Mouse (Mus musculus) MEL (cell line): ENCODE data around the gene Eci1. TPM values are rescaled to one million over a fixed set of nuclear protein-coding genes. Genes with fewer than 3 reads are reported as not detected.

ENCODE experiments used
- DNase-seq: peaks from one replicate; pipeline ENCODE4 v3.0.0; 2011; ENCODE audit warnings: low read depth, low spot score
- H3K27ac ChIP-seq: 2 replicates; pipeline ENCODE4 v1.5.1; 2012; ENCODE audit warnings: low read depth, mild to moderate bottlenecking, control low read depth, low read length, moderate library complexity; ENCODE audit not compliant: control insufficient read depth
- H3K27me3 ChIP-seq, 2 experiments: fragments of 150-350 bp in 1 of 2; sonication (generic) in 1 of 2; 2 replicates each; pipeline ENCODE4 v1.6.1; 2012; ENCODE audit warnings: low read length in 2 of 2, mild to moderate bottlenecking in 2 of 2, improper control_type of control experiment in 1 of 2, moderate library complexity in 1 of 2; ENCODE audit not compliant: insufficient read depth in 2 of 2, control insufficient read depth in 1 of 2
- H3K36me3 ChIP-seq, 2 experiments: 2 replicates each; pipeline ENCODE4 v1.6.1; 2012 to 2014; ENCODE audit warnings: low read length in 2 of 2, improper control_type of control experiment in 1 of 2, inconsistent platforms in 1 of 2, mild to moderate bottlenecking in 1 of 2; ENCODE audit not compliant: insufficient read depth in 2 of 2, control insufficient read depth in 1 of 2
- H3K4me1 ChIP-seq, 2 experiments: fragments of 150-350 bp in 1 of 2; sonication (generic) in 1 of 2; 2 replicates each; pipeline ENCODE4 v1.6.1; 2012; ENCODE audit warnings: low read length in 2 of 2, improper control_type of control experiment in 1 of 2, mild to moderate bottlenecking in 1 of 2; ENCODE audit not compliant: insufficient read depth in 2 of 2, control insufficient read depth in 1 of 2
- H3K4me3 ChIP-seq, 2 experiments: fragments of 150-350 bp in 1 of 2; sonication (generic) in 1 of 2; 2 replicates each; pipeline ENCODE4 v1.5.1; 2012; ENCODE audit warnings: low read depth in 2 of 2, low read length in 2 of 2, mild to moderate bottlenecking in 2 of 2, moderate library complexity in 2 of 2, control low read depth in 1 of 2, improper control_type of control experiment in 1 of 2; ENCODE audit not compliant: control insufficient read depth in 1 of 2, insufficient read depth in 1 of 2
- H3K79me2 ChIP-seq: 2 replicates; pipeline ENCODE4 v1.6.1; 2012; ENCODE audit warnings: mild to moderate bottlenecking, low read length, moderate library complexity; ENCODE audit not compliant: control insufficient read depth, poor library complexity, insufficient read depth
- H3K9ac ChIP-seq: 2 replicates; pipeline ENCODE4 v1.6.1; 2012; ENCODE audit warnings: low read depth, mild to moderate bottlenecking, control low read depth, low read length, moderate library complexity; ENCODE audit not compliant: control insufficient read depth, poor library complexity, severe bottlenecking
- H3K9me3 ChIP-seq: fragments of 150-350 bp; sonication (generic); replicated peaks from 2 replicates; pipeline ENCODE4 v1.6.1; 2012; ENCODE audit warnings: mild to moderate bottlenecking, low read length, improper control_type of control experiment, moderate library complexity; ENCODE audit not compliant: insufficient read depth
- BHLHE40 ChIP-seq: IDR thresholded peaks from 2 replicates; pipeline ENCODE4 v1.6.1; 2012; ENCODE audit warnings: low read depth, mild to moderate bottlenecking, inconsistent platforms, low read length, improper control_type of control experiment, borderline replicate concordance
- CHD2 ChIP-seq: IDR thresholded peaks from 2 replicates; pipeline ENCODE4 v1.6.1; 2011; ENCODE audit warnings: low read length, improper control_type of control experiment
- CTCF ChIP-seq, 3 experiments: IDR thresholded peaks in 2 of 3; conservative IDR thresholded peaks in 1 of 3; 2 replicates each; pipeline ENCODE4 v1.5.1; 2011 to 2012; ENCODE audit warnings: low read length in 3 of 3, low read depth in 2 of 3, mild to moderate bottlenecking in 2 of 3, improper control_type of control experiment in 1 of 3, inconsistent platforms in 1 of 3, mixed read lengths in 1 of 3, moderate library complexity in 1 of 3; ENCODE audit not compliant: control insufficient read depth in 1 of 3, insufficient read depth in 1 of 3, poor library complexity in 1 of 3, severe bottlenecking in 1 of 3
- E2F4 ChIP-seq: IDR thresholded peaks from 2 replicates; pipeline ENCODE4 v1.6.1; 2011; ENCODE audit warnings: low read depth, low read length, improper control_type of control experiment, borderline replicate concordance
- EP300 ChIP-seq, 2 experiments: IDR thresholded peaks; 2 replicates each; pipeline ENCODE4 v1.6.1; 2011; ENCODE audit warnings: improper control_type of control experiment in 2 of 2, low read length in 2 of 2, low read depth in 1 of 2, mild to moderate bottlenecking in 1 of 2
- GATA1 ChIP-seq: IDR thresholded peaks from 2 replicates; pipeline ENCODE4 v1.6.1; 2011; ENCODE audit warnings: low read depth, low read length, improper control_type of control experiment
- HCFC1 ChIP-seq: IDR thresholded peaks from 2 replicates; pipeline ENCODE4 v1.6.1; 2012; ENCODE audit warnings: low read depth, mild to moderate bottlenecking, inconsistent platforms, low read length, improper control_type of control experiment, moderate library complexity
- MAZ ChIP-seq: IDR thresholded peaks from 2 replicates; pipeline ENCODE4 v1.6.1; 2012; ENCODE audit warnings: low read depth, mild to moderate bottlenecking, inconsistent platforms, low read length, improper control_type of control experiment
- MXI1 ChIP-seq: IDR thresholded peaks from 2 replicates; pipeline ENCODE4 v1.6.1; 2011; ENCODE audit warnings: mild to moderate bottlenecking, low read depth, low read length, improper control_type of control experiment
- MYB ChIP-seq: IDR thresholded peaks from 2 replicates; pipeline ENCODE4 v1.6.1; 2011; ENCODE audit warnings: mild to moderate bottlenecking, low read depth, low read length, improper control_type of control experiment
- RAD21 ChIP-seq: IDR thresholded peaks from 2 replicates; pipeline ENCODE4 v1.6.1; 2011; ENCODE audit warnings: mild to moderate bottlenecking, low read depth, low read length, improper control_type of control experiment
- SIN3A ChIP-seq: IDR thresholded peaks from 2 replicates; pipeline ENCODE4 v1.6.1; 2012; ENCODE audit warnings: low read length, improper control_type of control experiment, inconsistent platforms
- TCF12 ChIP-seq: IDR thresholded peaks from 2 replicates; pipeline ENCODE4 v1.6.1; 2014; ENCODE audit warnings: low read depth, mild to moderate bottlenecking, inconsistent platforms, low read length, improper control_type of control experiment, moderate library complexity
- USF2 ChIP-seq, 2 experiments: IDR thresholded peaks; 2 replicates each; pipeline ENCODE4 v1.6.1; 2011 to 2012; ENCODE audit warnings: improper control_type of control experiment in 2 of 2, low read length in 2 of 2, borderline replicate concordance in 1 of 2, inconsistent platforms in 1 of 2, low read depth in 1 of 2, mild to moderate bottlenecking in 1 of 2; ENCODE audit not compliant: insufficient read depth in 1 of 2
- ZC3H11A ChIP-seq: IDR thresholded peaks from 2 replicates; pipeline ENCODE4 v1.6.1; 2012; ENCODE audit warnings: low read depth, mild to moderate bottlenecking, inconsistent platforms, low read length, improper control_type of control experiment
- polyA plus RNA-seq, 2 experiments: library from polyadenylated mRNA; stranded (reverse) in 1 of 2; unstranded in 1 of 2; fragments of >175 nt in 1 of 2; fragments of >200 nt in 1 of 2; gene quantifications; 2 replicates each; pipeline versions ENCODE4 v1.2.1 to v1.2.4; 2012; ENCODE audit warnings: low replicate concordance in 2 of 2, low read depth in 1 of 2; ENCODE audit not compliant: insufficient read length in 2 of 2, insufficient read depth in 1 of 2, missing spikeins in 1 of 2
- total RNA-seq: library from RNA; depleted of rRNA; stranded (reverse); fragments of 300-350 nt; gene quantifications from 2 replicates; pipeline ENCODE4 v1.2.3, GENCODE M21; 2012

Gene Eci1
- total and polyA plus RNA-seq, 3 experiments = 48.6 to 65.6 TPM; not detected in 1

DNA sequence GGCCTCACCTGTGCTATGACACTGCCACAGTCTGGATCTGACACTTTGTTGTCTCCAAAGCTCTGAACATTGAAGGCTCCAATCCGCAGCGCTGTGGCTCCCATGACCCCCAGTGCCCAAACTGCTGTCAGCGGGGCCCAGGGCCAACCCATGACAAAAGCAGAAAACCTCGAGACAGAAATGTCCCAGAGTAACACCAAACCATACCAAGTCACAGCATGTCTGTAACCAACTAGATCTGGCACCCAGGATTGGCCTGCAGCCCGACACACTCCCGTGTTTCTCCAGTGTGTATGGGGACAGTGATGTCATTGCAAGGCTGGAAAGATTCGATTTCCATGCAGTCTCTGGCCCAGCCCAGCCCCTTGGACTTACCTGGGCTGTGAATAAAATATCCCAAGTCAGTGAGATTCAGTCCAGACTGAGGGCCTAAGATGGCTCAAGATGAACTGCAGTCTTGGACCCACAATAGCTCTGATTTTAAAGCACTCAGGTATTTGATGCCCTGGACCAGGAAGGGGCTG is 16.3 kb downstream of the Eci1 start, which contains the start of gene Dnase1l2:
TSS of gene Dnase1l2 (minus strand) at position 474 of the 524 bp plus-strand sequence.
- Histone ChIP-seq H3K4me1 (no peaks in the 10 kb centered on the region), H3K4me3 (no peak within 1 kb of the TSS), H3K27me3 (no peaks in the 10 kb centered on the region), H3K27ac (no peak within 1 kb of the TSS), H3K9ac (no peak within 1 kb of the TSS), H3K79me2 (no peaks in the 10 kb centered on the region), H3K36me3 (no peaks in the 10 kb centered on the region; a peak in 1 of 4 replicates), H3K9me3 (no peaks in the 10 kb centered on the region)
- TF ChIP-seq EP300 (IDR thresholded peaks at IDR 0.05; ENCODE audit: low read depth in 1 of 2, low read length in 2 of 2) = no peak
- no peak for TF ChIP-seq USF2 (IDR thresholded peaks at IDR 0.05; ENCODE audit: borderline replicate concordance in 1 of 2, insufficient read depth in 1 of 2, low read depth in 1 of 2, low read length in 2 of 2)
- no peak for TF ChIP-seq SIN3A
- TF ChIP-seq BHLHE40 = no peak
- TF ChIP-seq GATA1 = no peak
- TF ChIP-seq HCFC1 = no peak
- no peak for TF ChIP-seq MXI1
- no peak for DNase-seq

DNA sequence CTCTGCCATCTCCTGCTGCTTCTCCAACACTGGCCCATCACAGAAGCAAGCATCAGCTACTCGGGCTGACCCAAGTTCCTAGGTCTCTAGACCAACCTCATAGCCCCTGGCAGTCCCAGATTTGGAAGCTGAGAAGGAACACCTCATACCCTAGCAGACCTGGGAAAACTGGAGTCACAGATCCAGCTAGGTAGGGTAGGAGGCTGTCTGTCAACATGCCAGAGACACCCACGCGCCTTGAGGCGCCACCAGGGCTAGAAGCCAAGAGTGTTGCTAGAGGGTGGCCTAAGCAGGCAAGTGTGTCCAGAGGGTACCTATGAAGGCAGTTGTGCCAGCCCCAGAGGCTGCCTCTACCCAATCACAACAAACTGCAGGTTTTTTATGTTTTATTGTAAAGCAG is 17.0 kb downstream of the Eci1 start:
- TF ChIP-seq MAZ (no peak), E2F4 (no peak), BHLHE40 (no peak), TCF12 (no peak), RAD21 (no peak)
- Histone ChIP-seq H3K27ac (no peak overlapping the region), H3K36me3 (no peaks in the 10 kb centered on the region; a peak in 1 of 4 replicates), H3K9ac (no peak overlapping the region), H3K27me3 (no peaks in the 10 kb centered on the region), H3K9me3 (no peaks in the 10 kb centered on the region), H3K4me1 (no peaks in the 10 kb centered on the region), H3K4me3 (no peak overlapping the region), H3K79me2 (no peaks in the 10 kb centered on the region)
- DNase-seq = no peak

DNA sequence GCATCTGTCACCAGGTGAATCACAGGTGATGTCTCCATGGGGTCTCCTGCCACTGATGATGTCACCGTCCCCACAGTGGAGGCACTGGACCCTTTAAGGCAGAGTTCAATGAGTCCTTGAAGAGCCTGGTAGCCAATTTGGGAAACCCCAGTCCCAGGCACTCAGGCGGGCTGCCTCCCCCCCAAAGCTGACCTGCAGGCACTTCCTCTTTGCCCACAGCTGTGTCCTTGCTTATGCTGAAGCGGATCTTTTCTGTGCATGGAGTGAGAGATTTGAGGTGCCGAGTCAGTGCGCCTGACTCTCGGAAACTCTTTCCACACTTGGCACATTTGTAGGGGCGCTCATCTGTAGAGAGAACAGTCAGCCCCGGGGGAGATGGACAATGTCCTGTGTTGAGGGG is 20.1 kb downstream of the Eci1 start:
- H3K9ac ChIP-seq = no peak overlapping the region
- no peak overlapping the region for H3K4me3 ChIP-seq
- TF ChIP-seq BHLHE40 (no peak), CTCF (IDR thresholded peaks at IDR 0.05 in 2 of 3, conservative IDR thresholded peaks at IDR 0.05 in 1 of 3; ENCODE audit: control insufficient read depth in 1 of 3, insufficient read depth in 1 of 3, low read depth in 2 of 3, low read length in 3 of 3, poor library complexity in 1 of 3, severe bottlenecking in 1 of 3) (no peak), MYB (no peak), ZC3H11A (no peak), CHD2 (no peak)
- H3K4me1 ChIP-seq = no peaks in the 10 kb centered on the region
- no peak for DNase-seq
- no peaks in the 10 kb centered on the region for H3K79me2 ChIP-seq
- H3K27me3 ChIP-seq = no peaks in the 10 kb centered on the region
- H3K27ac ChIP-seq = no peak overlapping the region
- peaks cover 0 to 2% of the 10 kb centered on the region in 2 experiments; a peak in 2 of 4 replicates for H3K36me3 ChIP-seq
- no peaks in the 10 kb centered on the region for H3K9me3 ChIP-seq
